Mouse (Mus musculus) C2C12 (cell line): Measurements from ENCODE around the gene Prcc.

Experiments
- CEBPB ChIP-seq: IDR thresholded peaks from one replicate; pipeline ENCODE4 v1.6.1; 2011; ENCODE audit warnings: low read depth, mild to moderate bottlenecking, control low read depth, moderate library complexity
- CTCF ChIP-seq: IDR thresholded peaks from one replicate; pipeline ENCODE4 v1.5.1; 2011; ENCODE audit not compliant: control insufficient read depth, insufficient read depth, insufficient read length
- FOSL1 ChIP-seq: IDR thresholded peaks from one replicate; pipeline ENCODE4 v1.8.0; 2011; ENCODE audit warnings: mild to moderate bottlenecking, low read length; ENCODE audit not compliant: poor library complexity, insufficient read depth, severe bottlenecking
- MAX ChIP-seq: IDR thresholded peaks from one replicate; pipeline ENCODE4 v1.6.1; 2011; ENCODE audit warnings: mild to moderate bottlenecking, control low read depth
- USF1 ChIP-seq: IDR thresholded peaks from one replicate; pipeline ENCODE4 v1.6.1; 2011; ENCODE audit warnings: low read depth, mild to moderate bottlenecking, control low read depth, moderate library complexity

- TF ChIP-seq CTCF = no peak
- no peak for TF ChIP-seq MAX
- TF ChIP-seq CEBPB = no peak
- no peak for TF ChIP-seq USF1
- no peak for TF ChIP-seq FOSL1
Measured at GRCm38 (mm10) chr3:87854795-87855568, 30.4 kb downstream of the Prcc start.
